Mouse (Mus musculus): ENCODE data around the gene Kremen1. TPM values are rescaled to one million over a fixed set of nuclear protein-coding genes. Genes with fewer than 3 reads are reported as not detected.

Kremen1 gene
- total and polyA plus RNA-seq, 3 experiments, result 1.3 to 4.1 TPM; not detected in 1

DNA sequence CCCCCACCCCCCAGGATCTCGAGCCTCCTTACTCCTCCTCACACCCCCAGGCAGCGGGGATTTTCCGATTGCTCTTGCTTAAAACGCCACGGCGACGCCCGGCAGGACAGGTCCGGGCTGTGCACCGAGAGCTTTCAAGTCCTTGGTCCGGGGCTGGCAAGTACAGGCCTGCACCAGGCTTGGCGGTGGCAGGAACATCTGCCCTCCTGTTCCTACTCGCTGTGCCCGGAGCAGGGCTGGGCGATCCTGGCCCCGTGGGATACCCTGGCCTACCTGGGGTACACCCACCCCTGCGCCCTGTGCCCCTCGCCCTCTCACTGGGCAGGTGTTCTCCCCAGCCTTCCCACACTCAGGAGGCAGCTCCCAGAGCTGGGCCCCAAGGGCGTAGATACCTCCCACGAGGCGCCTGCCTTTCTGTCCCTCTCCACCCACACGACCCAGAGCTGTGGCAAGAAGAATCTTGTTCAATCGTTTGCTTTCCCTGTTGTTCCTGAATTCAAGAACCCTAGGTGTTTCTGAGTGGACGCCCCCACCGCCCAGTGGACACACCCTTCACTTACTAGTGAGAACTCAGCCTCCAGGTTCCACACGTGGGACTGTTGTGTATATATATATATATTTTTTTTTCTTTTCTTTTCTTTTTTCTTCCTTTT, 1.8 kb upstream of the Kremen1 start:
- Histone ChIP-seq H3K27ac (ENCODE audit: control insufficient read depth, low read depth, low read length) (no peak overlapping the region), H3K27me3 (ENCODE audit: control insufficient read depth in 1 of 2, insufficient read depth in 2 of 2, low read length in 2 of 2) (peaks cover 6 to 13% of the 10 kb centered on the region in 2 experiments), H3K4me3 (ENCODE audit: control insufficient read depth in 1 of 2, insufficient read depth in 1 of 2, low read depth in 2 of 2, low read length in 2 of 2) (no peak overlapping the region), H3K4me1 (ENCODE audit: control insufficient read depth in 1 of 2, insufficient read depth in 2 of 2, low read length in 2 of 2) (no peaks in the 10 kb centered on the region), H3K36me3 (ENCODE audit: control insufficient read depth in 1 of 2, insufficient read depth in 2 of 2, low read length in 2 of 2) (no peaks in the 10 kb centered on the region), H3K79me2 (ENCODE audit: control insufficient read depth, insufficient read depth, low read length, poor library complexity) (no peaks in the 10 kb centered on the region; the same call in 1 of the 2 replicates), H3K9me3 (replicated peaks; ENCODE audit: insufficient read depth, low read length) (no peaks in the 10 kb centered on the region), H3K9ac (ENCODE audit: control insufficient read depth, low read depth, low read length, poor library complexity, severe bottlenecking) (no peak overlapping the region)
- TF ChIP-seq ZMIZ1 (IDR thresholded peaks at IDR 0.05; ENCODE audit: low read depth, low read length) (0 out of 2 replicates have a peak, but pooled peaks have one; percentile 22), TBP (IDR thresholded peaks at IDR 0.05; ENCODE audit: low read depth, low read length) (no peak), GABPA (IDR thresholded peaks at IDR 0.05; ENCODE audit: low read depth, low read length) (no peak)
- no peak for DNase-seq (ENCODE audit: low read depth, low spot score)

DNA sequence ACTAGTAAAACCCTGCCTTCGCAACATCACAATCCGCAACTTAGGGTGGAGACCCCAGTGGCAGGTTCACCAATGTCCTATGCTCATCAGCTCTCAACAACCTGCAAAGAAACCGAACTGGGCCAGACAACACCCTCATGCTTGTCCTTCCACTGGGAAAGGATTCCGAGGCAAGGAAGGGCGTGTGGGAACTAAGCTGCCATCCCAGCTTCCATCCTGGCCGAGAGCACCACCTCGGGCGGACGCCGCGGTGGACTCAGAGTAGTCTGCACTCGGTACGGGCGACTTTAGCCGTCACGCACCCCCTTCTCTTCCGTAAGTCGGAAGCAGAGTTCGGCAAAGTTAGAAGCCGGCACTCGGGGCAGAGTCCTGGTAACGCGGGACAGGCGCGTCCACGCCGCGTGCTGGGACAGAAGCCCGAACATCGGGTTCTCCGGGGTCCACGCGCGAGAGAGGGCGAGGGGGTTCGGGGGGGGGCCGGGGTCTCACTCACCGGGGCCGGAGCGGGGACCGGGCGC, 357 bp downstream of the Kremen1 start:
- no peaks in the 10 kb centered on the region for H3K9me3 ChIP-seq (replicated peaks; ENCODE audit: insufficient read depth, low read length)
- peak; percentile 64 for DNase-seq (ENCODE audit: low read depth, low spot score)
- no peaks in the 10 kb centered on the region for H3K4me1 ChIP-seq (ENCODE audit: control insufficient read depth in 1 of 2, insufficient read depth in 2 of 2, low read length in 2 of 2)
- no peaks in the 10 kb centered on the region for H3K36me3 ChIP-seq (ENCODE audit: control insufficient read depth in 1 of 2, insufficient read depth in 2 of 2, low read length in 2 of 2)
- H3K4me3 ChIP-seq (ENCODE audit: control insufficient read depth in 1 of 2, insufficient read depth in 1 of 2, low read depth in 2 of 2, low read length in 2 of 2), result peak overlapping the region; percentile 64 to 70
- H3K9ac ChIP-seq (ENCODE audit: control insufficient read depth, low read depth, low read length, poor library complexity, severe bottlenecking), result peak overlapping the region; percentile 64
- peaks cover 6 to 13% of the 10 kb centered on the region in 2 experiments for H3K27me3 ChIP-seq (ENCODE audit: control insufficient read depth in 1 of 2, insufficient read depth in 2 of 2, low read length in 2 of 2)
- no peak overlapping the region for H3K27ac ChIP-seq (ENCODE audit: control insufficient read depth, low read depth, low read length)
- no peaks in the 10 kb centered on the region; the same call in 1 of the 2 replicates for H3K79me2 ChIP-seq (ENCODE audit: control insufficient read depth, insufficient read depth, low read length, poor library complexity)
- TF ChIP-seq RCOR1 (IDR thresholded peaks at IDR 0.05; ENCODE audit: low read depth, low read length) (no peak), ZC3H11A (IDR thresholded peaks at IDR 0.05; ENCODE audit: low read depth, low read length) (no peak), MYC (IDR thresholded peaks at IDR 0.05; ENCODE audit: low read depth, low read length) (no peak), USF1 (IDR thresholded peaks at IDR 0.05; ENCODE audit: low read depth, low read length) (no peak), EP300 (IDR thresholded peaks at IDR 0.05; ENCODE audit: low read depth in 1 of 2, low read length in 2 of 2) (no peak), TCF12 (IDR thresholded peaks at IDR 0.05; ENCODE audit: low read depth, low read length) (no peak), MXI1 (IDR thresholded peaks at IDR 0.05; ENCODE audit: low read depth, low read length) (no peak), NELFE (IDR thresholded peaks at IDR 0.05; ENCODE audit: low read depth, low read length) (no peak), ELF1 (IDR thresholded peaks at IDR 0.05; ENCODE audit: low read depth, low read length) (no peak), NRF1 (IDR thresholded peaks at IDR 0.05; ENCODE audit: insufficient read depth, low read depth, low read length, poor library complexity, severe bottlenecking) (no peak; the same call in 1 of the 2 replicates), CTCF (IDR thresholded peaks at IDR 0.05 in 2 of 3, conservative IDR thresholded peaks at IDR 0.05 in 1 of 3; ENCODE audit: control insufficient read depth in 1 of 3, insufficient read depth in 1 of 3, low read depth in 2 of 3, low read length in 3 of 3, poor library complexity in 1 of 3, severe bottlenecking in 1 of 3) (no peak), RAD21 (IDR thresholded peaks at IDR 0.05; ENCODE audit: low read depth, low read length) (no peak), MEF2A (IDR thresholded peaks at IDR 0.05; ENCODE audit: extremely low read depth, insufficient replicate concordance, low read depth, low read length, poor library complexity, severe bottlenecking) (no peak), HCFC1 (IDR thresholded peaks at IDR 0.05; ENCODE audit: low read depth, low read length) (no peak), TBP (IDR thresholded peaks at IDR 0.05; ENCODE audit: low read depth, low read length) (no peak), MAFK (IDR thresholded peaks at IDR 0.05; ENCODE audit: borderline replicate concordance, low read depth, low read length) (no peak), UBTF (IDR thresholded peaks at IDR 0.05; ENCODE audit: borderline replicate concordance, insufficient read depth, low read depth, low read length) (no peak), SIN3A (IDR thresholded peaks at IDR 0.05; ENCODE audit: low read length) (no peak), POLR2A (IDR thresholded peaks at IDR 0.05; ENCODE audit: control insufficient read depth in 1 of 2, insufficient read depth in 1 of 2, low read depth in 1 of 2, low read length in 2 of 2, poor library complexity in 1 of 2) (no peak)
